Mouse (Mus musculus) heart, embryonic 14.5 days (tissue): ENCODE measurements around the gene Gm49450. TPM values are rescaled to one million over a fixed set of nuclear protein-coding genes. Genes with fewer than 3 reads are reported as not detected.

ENCODE experiments used
- ATAC-seq: fragments of 200-750 bp; cut with Nextera tagmentation; 2 replicates; pipeline ENCODE4 v1.8.0; 2017; ENCODE audit warnings: low read depth, moderate TSS enrichment; ENCODE audit not compliant: insufficient number of reproducible peaks, insufficient read depth, low FRiP score
- H3K27ac ChIP-seq, 2 experiments: fragments of 200-500 bp in 1 of 2; fragments of 300-500 bp in 1 of 2; sonication (generic) in 1 of 2; replicated peaks in 1 of 2; 2 replicates each; pipeline ENCODE4 v1.5.1; 2012 to 2014; ENCODE audit warnings: low read depth in 2 of 2, low read length in 2 of 2, control low read depth in 1 of 2, mild to moderate bottlenecking in 1 of 2, mixed read lengths in 1 of 2; ENCODE audit not compliant: control insufficient read depth in 1 of 2, insufficient read depth in 1 of 2
- H3K27me3 ChIP-seq: fragments of 300-500 bp; sonication (generic); 2 replicates; pipeline ENCODE4 v1.6.1; 2014; ENCODE audit warnings: mild to moderate bottlenecking, low read length, control low read depth; ENCODE audit not compliant: control insufficient read depth, insufficient read depth
- H3K36me3 ChIP-seq: fragments of 300-500 bp; sonication (generic); 2 replicates; pipeline ENCODE4 v1.6.1; 2014; ENCODE audit warnings: mild to moderate bottlenecking, control low read depth, low read length, mixed read lengths; ENCODE audit not compliant: control insufficient read depth, insufficient read depth
- H3K4me1 ChIP-seq, 2 experiments: fragments of 200-500 bp in 1 of 2; fragments of 300-500 bp in 1 of 2; sonication (generic) in 1 of 2; 2 replicates each; pipeline ENCODE4 v1.6.1; 2012 to 2014; ENCODE audit warnings: low read length in 2 of 2, control low read depth in 1 of 2, mixed read lengths in 1 of 2; ENCODE audit not compliant: control insufficient read depth in 2 of 2, insufficient read depth in 2 of 2
- H3K4me2 ChIP-seq: fragments of 300-500 bp; sonication (generic); 2 replicates; pipeline ENCODE4 v1.6.1; 2014; ENCODE audit warnings: mild to moderate bottlenecking, low read length
- H3K4me3 ChIP-seq, 2 experiments: fragments of 200-500 bp in 1 of 2; fragments of 300-500 bp in 1 of 2; sonication (generic) in 1 of 2; 2 replicates each; pipeline ENCODE4 v1.5.1; 2012 to 2014; ENCODE audit warnings: low read length in 2 of 2, mild to moderate bottlenecking in 2 of 2, control low read depth in 1 of 2, low read depth in 1 of 2, moderate library complexity in 1 of 2; ENCODE audit not compliant: control insufficient read depth in 1 of 2, insufficient read depth in 1 of 2
- H3K9ac ChIP-seq: fragments of 300-500 bp; sonication (generic); 2 replicates; pipeline ENCODE4 v1.6.1; 2014; ENCODE audit warnings: mild to moderate bottlenecking, low read length
- H3K9me3 ChIP-seq: fragments of 300-500 bp; sonication (generic); 2 replicates; pipeline ENCODE4 v1.6.1; 2016; ENCODE audit warnings: low read length, control low read depth; ENCODE audit not compliant: control insufficient read depth
- WGBS: fragments of 180-500 bp; shearing (Covaris S2); extraction: QIAGEN DNeasy Blood & Tissue Kit; methylation state at CpG from one replicate; pipeline ENCODE4 v1.1.7; 2014; 5-methylcytosine and 5-hydroxymethylcytosine counted together
- polyA plus RNA-seq: library from polyadenylated mRNA; unstranded; fragments of >200 nt; fragmentation: Nextera tagmentation; extraction: Ambion mirVana; gene quantifications from 2 replicates; pipeline ENCODE4 v1.2.1, GENCODE M21; 2014

Gm49450 gene
- polyA plus RNA-seq, 1 experiment from 2014 or later: not detected

DNA sequence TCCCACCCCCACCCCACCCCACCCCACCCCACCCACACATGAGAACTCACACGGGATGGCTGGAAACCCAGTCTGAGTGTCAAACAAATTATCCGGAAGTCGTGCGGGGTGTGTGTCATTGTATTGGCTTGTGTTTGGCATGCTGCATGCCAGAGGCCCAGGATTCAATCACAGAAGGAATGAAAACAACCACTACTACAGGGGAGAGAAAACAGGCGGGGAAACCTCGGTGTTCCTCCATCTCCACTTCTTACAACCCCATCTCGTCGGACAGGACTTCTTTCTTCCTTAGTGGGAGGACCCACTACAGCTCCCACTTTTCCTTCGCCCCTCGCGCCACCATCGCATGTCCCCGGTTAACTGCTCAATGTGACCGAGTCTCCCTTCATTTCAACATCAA is 36.3 kb downstream of the Gm49450 start:
- Histone ChIP-seq H3K9me3 (no peaks in the 10 kb centered on the region), H3K27me3 (no peaks in the 10 kb centered on the region), H3K9ac (peak overlapping the region; percentile 89), H3K36me3 (peaks cover 28% of the 10 kb centered on the region), H3K4me3 (peak overlapping the region; percentile 71 to 92), H3K4me2 (peak overlapping the region; percentile 94), H3K27ac (peak overlapping the region; percentile 89 to 97; a peak in 3 of 4 replicates), H3K4me1 (peaks cover 0 to 20% of the 10 kb centered on the region in 2 experiments)
- no peak for ATAC-seq
- under 1% methylated on average over 14 of the region's 14 CpGs for WGBS

DNA sequence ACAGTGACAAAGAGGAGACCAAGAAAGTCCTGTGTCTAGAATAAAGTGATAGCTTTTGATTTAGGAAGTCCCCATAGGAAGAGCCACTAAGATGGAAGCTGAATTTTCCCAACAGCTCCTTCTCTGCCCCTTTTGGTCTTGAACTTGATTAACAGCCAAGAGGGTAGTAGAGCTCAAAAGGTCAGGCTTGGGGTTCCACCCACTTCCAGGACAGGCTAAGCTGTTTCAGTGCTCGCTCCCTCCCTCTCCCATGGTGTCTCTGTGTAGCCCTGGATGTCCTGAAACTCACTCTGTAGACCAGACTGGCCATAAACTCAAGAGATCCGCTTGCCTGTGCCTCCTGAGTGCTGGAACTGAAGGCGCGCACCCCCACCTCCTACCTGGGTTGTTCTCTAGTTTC is 37.3 kb downstream of the Gm49450 start:
- Histone ChIP-seq H3K4me3 (no peak overlapping the region), H3K9ac (0 out of 2 replicates have a peak overlapping the region, but pooled peaks have one; percentile 89)
- WGBS: 90% methylated on average over 4 of the region's 4 CpGs

DNA sequence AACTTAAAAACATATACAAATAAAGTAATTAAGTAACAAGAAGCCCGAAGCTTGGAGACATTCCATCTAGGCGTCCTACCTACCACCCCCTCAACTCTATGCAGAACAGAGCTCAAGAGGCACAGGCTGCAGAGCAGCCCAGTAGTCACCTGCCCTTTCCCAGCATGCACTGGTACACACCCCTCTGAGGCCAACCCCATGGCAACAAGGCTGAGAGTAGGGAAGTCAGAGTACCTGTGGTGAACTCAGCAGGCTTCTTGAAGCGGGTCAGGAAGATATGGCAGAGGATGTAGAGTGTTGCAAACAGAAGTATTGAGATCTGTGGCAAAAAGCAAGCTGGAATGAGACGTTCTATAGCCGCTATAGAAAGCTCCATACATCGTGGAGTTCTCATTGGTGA is 38.4 kb downstream of the Gm49450 start:
- Histone ChIP-seq H3K4me3 (no peak overlapping the region), H3K27me3 (no peaks in the 10 kb centered on the region), H3K9ac (no peak overlapping the region), H3K4me1 (peaks cover 0 to 20% of the 10 kb centered on the region in 2 experiments), H3K36me3 (peaks cover 49% of the 10 kb centered on the region), H3K9me3 (no peaks in the 10 kb centered on the region), H3K4me2 (no peak overlapping the region), H3K27ac (no peak overlapping the region)
- ATAC-seq: no peak
- 91% methylated on average over 6 of the region's 6 CpGs for WGBS

More for the DNA sequence above, 37.3 kb downstream of the Gm49450 start:
- Histone ChIP-seq H3K36me3 (peaks cover 39% of the 10 kb centered on the region), H3K4me1 (peaks cover 0 to 20% of the 10 kb centered on the region in 2 experiments), H3K4me2 (peak overlapping the region; percentile 94), H3K27me3 (no peaks in the 10 kb centered on the region), H3K27ac (no peak overlapping the region), H3K9me3 (no peaks in the 10 kb centered on the region)
- no peak for ATAC-seq

DNA sequence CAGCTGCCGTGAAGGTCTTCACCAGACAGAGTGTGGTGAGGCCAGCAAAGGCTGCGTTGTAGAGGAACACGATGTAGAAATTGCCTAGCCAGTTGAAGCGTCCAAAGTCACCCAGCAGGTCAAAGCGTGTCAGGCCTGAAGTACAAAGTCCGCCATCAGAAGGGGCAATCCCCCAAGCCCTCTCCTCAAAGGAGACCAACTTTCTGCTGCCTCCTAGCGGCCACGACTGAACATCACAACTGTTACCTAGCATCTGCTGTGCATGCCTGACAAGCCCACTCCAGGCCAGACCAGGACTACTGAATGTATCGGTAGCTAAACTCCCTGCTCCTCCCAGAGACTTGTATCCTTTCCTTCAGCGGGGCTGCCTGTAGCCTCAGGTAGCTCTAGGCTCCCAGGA is 48.7 kb downstream of the Gm49450 start:
- H3K4me1 ChIP-seq: no peaks in the 10 kb centered on the region
- no peak overlapping the region for H3K4me2 ChIP-seq
- no peaks in the 10 kb centered on the region for H3K9me3 ChIP-seq
- H3K36me3 ChIP-seq: peaks cover 65% of the 10 kb centered on the region
- H3K27me3 ChIP-seq: no peaks in the 10 kb centered on the region
- no peak overlapping the region for H3K27ac ChIP-seq
- 32% methylated on average over 10 of the region's 10 CpGs for WGBS
- H3K9ac ChIP-seq: no peak overlapping the region
- no peak overlapping the region for H3K4me3 ChIP-seq
- no peak for ATAC-seq

DNA sequence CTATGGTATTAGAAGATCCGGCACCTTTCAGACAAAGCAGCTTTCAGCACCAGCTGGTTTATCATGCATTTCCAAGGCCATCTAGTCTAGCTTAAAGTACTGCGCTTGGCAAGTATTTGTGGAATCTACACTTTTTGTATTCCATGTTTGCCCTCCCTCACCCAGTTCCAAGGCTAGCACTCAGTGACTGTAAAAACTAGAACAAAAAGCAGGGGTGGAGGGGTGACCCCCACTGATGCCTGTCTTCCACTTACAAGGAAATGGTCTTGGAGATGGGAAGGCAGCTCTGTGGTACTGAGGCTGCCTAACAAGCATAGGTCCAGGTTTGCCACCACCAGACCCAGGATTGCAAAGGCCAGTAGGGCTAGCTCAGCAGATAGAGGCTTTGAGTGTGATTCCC is 50.8 kb downstream of the Gm49450 start:
- H3K4me3 ChIP-seq: no peak overlapping the region
- WGBS: 76% methylated on average over 2 of the region's 2 CpGs
- no peaks in the 10 kb centered on the region for H3K9me3 ChIP-seq
- H3K9ac ChIP-seq: no peak overlapping the region
- no peak overlapping the region for H3K27ac ChIP-seq
- H3K27me3 ChIP-seq: peaks cover 17% of the 10 kb centered on the region
- no peak for ATAC-seq
- H3K4me1 ChIP-seq: peaks cover 4 to 9% of the 10 kb centered on the region in 2 experiments; a peak in 3 of 4 replicates
- peaks cover 44% of the 10 kb centered on the region for H3K36me3 ChIP-seq
- no peak overlapping the region for H3K4me2 ChIP-seq

DNA sequence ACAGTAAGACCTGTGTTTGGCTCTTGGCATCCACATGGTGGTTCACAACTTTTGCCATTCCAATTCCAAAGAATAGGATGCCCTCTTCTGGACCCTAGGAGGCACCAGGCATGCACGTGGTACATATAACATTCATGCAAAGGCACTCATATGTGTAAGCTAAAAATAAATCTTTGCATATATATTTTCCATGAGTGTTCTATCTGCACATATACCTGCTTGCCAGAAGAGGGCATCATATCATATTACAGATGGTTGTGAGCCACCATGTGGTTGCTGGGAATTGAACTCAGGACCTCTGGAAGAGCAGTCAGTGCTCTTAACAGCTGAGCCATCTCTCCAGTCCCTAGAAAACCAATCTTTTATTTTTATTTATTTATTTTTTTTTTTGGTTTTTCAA is 51.8 kb downstream of the Gm49450 start:
- ATAC-seq: no peak

DNA sequence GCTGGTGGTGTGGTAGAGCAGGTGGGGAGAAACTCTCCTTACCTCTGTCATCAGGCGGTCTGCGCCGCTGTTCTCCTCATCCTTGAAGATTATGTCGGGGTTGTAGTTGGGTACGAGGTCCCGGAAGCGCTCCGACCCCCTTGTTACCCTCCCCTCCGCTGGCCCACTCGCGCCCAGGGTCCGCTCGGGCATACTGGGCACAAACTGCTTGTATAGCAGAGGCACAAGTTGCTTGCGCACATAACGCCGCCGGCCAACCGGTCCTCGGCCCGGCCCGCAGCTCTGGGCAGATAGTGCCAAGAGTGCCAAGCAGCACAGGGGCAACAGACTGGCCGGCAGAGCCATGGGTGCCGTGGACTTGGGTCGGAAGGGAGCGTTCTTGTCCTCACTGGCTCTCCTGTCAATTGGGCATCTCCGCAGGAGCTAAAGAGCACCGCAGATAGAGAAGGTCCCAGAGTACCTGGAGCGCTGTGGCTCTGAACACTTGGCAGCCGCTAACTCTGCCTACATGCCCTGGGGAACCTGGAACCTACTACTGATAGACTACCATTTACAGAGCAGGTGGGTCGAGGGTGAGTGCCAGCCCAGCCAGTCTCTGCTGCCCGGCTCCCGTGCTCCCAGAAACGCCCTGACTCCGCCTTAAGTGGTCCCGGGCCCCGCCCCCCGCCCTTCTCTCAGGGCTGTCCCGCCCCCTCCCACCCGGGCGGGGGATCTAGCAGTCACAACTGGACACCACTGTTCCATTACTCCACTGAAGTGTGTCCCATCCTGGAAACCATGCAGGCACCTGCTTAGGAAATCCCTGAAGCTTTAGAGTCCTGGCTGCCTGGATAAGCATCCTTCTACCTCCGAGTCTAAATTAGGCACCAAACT is 55.2 kb downstream of the Gm49450 start, which contains the start of gene Dhh:
TSS of gene Dhh (minus strand) at position 613 of the 873 bp plus-strand sequence.
- Histone ChIP-seq H3K36me3 (peaks cover 4% of the 10 kb centered on the region), H3K9ac (peak within 1 kb of the TSS; percentile 56), H3K9me3 (no peaks in the 10 kb centered on the region), H3K4me1 (peaks cover 21 to 44% of the 10 kb centered on the region in 2 experiments), H3K4me3 (peak within 1 kb of the TSS; percentile 34 to 37), H3K4me2 (peak within 1 kb of the TSS; percentile 73), H3K27ac (no peak within 1 kb of the TSS), H3K27me3 (peaks cover 56% of the 10 kb centered on the region)
- ATAC-seq: no peak
- WGBS: 1% methylated on average over 41 of the region's 41 CpGs

More for the DNA sequence above, 51.8 kb downstream of the Gm49450 start:
- Histone ChIP-seq H3K36me3 (peaks cover 34% of the 10 kb centered on the region), H3K4me2 (no peak overlapping the region), H3K9ac (no peak overlapping the region), H3K27me3 (peaks cover 27% of the 10 kb centered on the region), H3K4me3 (no peak overlapping the region), H3K27ac (no peak overlapping the region), H3K9me3 (no peaks in the 10 kb centered on the region), H3K4me1 (peaks cover 5 to 18% of the 10 kb centered on the region in 2 experiments; a peak in 3 of 4 replicates)
- WGBS: 64% methylated on average over 1 of the region's 1 CpGs
